Mouse (Mus musculus): ENCODE results near the gene Hmcn1.

GRCm38 (mm10) chr1:150534587-150534986, 458.6 kb downstream of the Hmcn1 start:
- no peak for TF ChIP-seq CTCF (IDR thresholded peaks at IDR 0.05; ENCODE audit: control insufficient read depth, insufficient read depth, insufficient read length)
- no peak for TF ChIP-seq MYOG (IDR thresholded peaks at IDR 0.05; ENCODE audit: control insufficient read depth, extremely low read depth, insufficient read length)
- no peak for TF ChIP-seq CEBPB (IDR thresholded peaks at IDR 0.05; ENCODE audit: low read depth)
- TF ChIP-seq MAX (IDR thresholded peaks at IDR 0.05) = no peak
- TF ChIP-seq FOSL1 (IDR thresholded peaks at IDR 0.05; ENCODE audit: insufficient read depth, low read length, poor library complexity, severe bottlenecking) = no peak
- TF ChIP-seq USF1 (IDR thresholded peaks at IDR 0.05; ENCODE audit: low read depth) = no peak
